Mouse (Mus musculus): ENCODE data around the gene Tssc4. TPM values are rescaled to one million over a fixed set of nuclear protein-coding genes. Genes with fewer than 3 reads are reported as not detected.

The Tssc4 gene
- polyA plus RNA-seq, 2 experiments, result 26.9 to 38.5 TPM

DNA sequence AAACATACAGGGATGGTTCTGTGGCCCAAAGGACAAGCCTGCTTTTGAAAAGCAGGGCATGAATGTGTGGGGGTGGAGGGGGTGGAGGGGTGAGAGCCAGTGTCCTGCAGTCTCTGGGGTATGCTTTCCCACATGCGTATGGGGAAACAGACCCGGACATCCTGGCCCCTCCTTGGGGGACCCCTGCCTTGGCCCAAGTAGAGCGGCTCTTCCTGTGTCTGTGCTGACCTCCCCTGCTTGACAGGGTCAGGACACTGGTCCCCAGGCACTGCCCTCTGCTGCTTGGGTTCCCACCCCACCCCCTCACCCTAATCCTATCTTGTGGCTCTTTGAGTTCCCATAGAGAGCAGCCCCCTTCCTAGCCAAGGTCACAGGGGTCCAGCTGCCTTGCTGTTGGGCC is 40.6 kb downstream of the Tssc4 start:
- Histone ChIP-seq H3K4me2 (ENCODE audit: low read depth) (no peak overlapping the region), H3K36me3 (replicated peaks; ENCODE audit: control insufficient read depth, insufficient read depth, low read depth) (no peaks in the 10 kb centered on the region), H3K9me3 (ENCODE audit: control insufficient read depth, low read length) (no peaks in the 10 kb centered on the region), H3K4me1 (replicated peaks; ENCODE audit: control insufficient read depth in 2 of 2, insufficient read depth in 2 of 2, low read length in 1 of 2) (no peaks in the 10 kb centered on the region), H3K9ac (replicated peaks) (no peak overlapping the region), H3K4me3 (ENCODE audit: insufficient read depth in 1 of 2, low read depth in 2 of 2, low read length in 2 of 2) (no peak overlapping the region), H3K27ac (no peak overlapping the region), H3K27me3 (ENCODE audit: control insufficient read depth, insufficient read depth, low read length) (peaks cover 27% of the 10 kb centered on the region)
- no peak for ATAC-seq (ENCODE audit: insufficient read depth)
- TF ChIP-seq EP300 (IDR thresholded peaks at IDR 0.05; ENCODE audit: low read depth), result no peak
- TF ChIP-seq CTCF (IDR thresholded peaks at IDR 0.05; ENCODE audit: low read depth), result no peak
- DNase-seq (ENCODE audit: low read depth in 3 of 3, low spot score in 3 of 3), result no peak
- 56% methylated on average over 3 of the region's 3 CpGs for WGBS (ENCODE audit: insufficient replicate concordance)

DNA sequence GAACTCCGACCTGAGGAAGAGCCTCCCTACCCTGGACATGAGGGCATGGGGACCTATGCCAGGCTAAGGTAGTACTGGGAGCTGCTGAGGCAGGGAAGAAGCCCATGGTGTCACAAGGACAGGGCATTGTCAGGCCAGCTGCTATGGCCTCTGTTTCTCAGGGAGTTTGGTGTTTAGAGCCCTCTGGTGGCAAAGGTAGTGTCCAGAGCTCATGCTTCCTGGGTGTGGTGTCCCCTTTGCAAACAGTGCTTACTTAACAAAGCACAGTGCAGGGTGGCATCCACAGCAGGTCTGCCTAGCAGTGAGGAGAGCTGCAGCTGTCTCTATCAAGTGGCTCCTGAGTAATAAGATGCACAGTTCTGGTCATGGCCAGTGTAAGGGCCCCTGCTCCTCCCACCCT is 41.8 kb downstream of the Tssc4 start:
- Histone ChIP-seq H3K27ac (no peak overlapping the region), H3K36me3 (replicated peaks; ENCODE audit: control insufficient read depth, insufficient read depth, low read depth) (no peaks in the 10 kb centered on the region), H3K4me3 (ENCODE audit: insufficient read depth in 1 of 2, low read depth in 2 of 2, low read length in 2 of 2) (no peak overlapping the region), H3K9me3 (ENCODE audit: control insufficient read depth, low read length) (no peaks in the 10 kb centered on the region), H3K9ac (replicated peaks) (no peak overlapping the region), H3K27me3 (ENCODE audit: control insufficient read depth, insufficient read depth, low read length) (peaks cover 27% of the 10 kb centered on the region), H3K4me1 (replicated peaks; ENCODE audit: control insufficient read depth in 2 of 2, insufficient read depth in 2 of 2, low read length in 1 of 2) (no peaks in the 10 kb centered on the region), H3K4me2 (ENCODE audit: low read depth) (no peak overlapping the region)
- WGBS (ENCODE audit: insufficient replicate concordance), result 42% methylated on average over 1 of the region's 1 CpGs
- no peak for ATAC-seq (ENCODE audit: insufficient read depth)
- no peak for TF ChIP-seq CTCF (IDR thresholded peaks at IDR 0.05; ENCODE audit: low read depth)
- TF ChIP-seq EP300 (IDR thresholded peaks at IDR 0.05; ENCODE audit: low read depth), result no peak
- no peak for DNase-seq (ENCODE audit: low read depth in 3 of 3, low spot score in 3 of 3)

DNA sequence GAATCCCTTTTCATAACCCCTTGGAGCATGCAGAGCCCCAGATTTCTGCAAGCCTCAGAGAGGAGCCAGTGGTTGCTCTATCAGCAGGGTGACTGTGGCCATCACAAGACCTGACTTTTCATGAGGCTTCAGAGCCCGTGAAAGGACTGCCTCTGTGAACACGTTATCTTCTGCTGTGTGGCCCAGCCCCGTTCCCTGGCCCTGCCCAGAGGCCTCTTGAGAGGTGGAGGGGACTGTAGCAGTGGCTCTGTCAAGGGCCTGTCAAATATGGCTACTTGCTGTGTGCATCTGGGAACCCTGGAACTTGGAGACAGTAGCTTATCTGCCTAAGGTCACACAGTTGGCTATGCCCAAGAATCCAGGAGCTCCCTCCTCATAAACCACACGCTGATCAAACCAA is 42.7 kb downstream of the Tssc4 start:
- no peak overlapping the region for H3K27ac ChIP-seq
- no peaks in the 10 kb centered on the region for H3K36me3 ChIP-seq (replicated peaks; ENCODE audit: control insufficient read depth, insufficient read depth, low read depth)
- no peak overlapping the region for H3K4me2 ChIP-seq (ENCODE audit: low read depth)
- no peak for TF ChIP-seq CTCF (IDR thresholded peaks at IDR 0.05; ENCODE audit: low read depth)
- TF ChIP-seq EP300 (IDR thresholded peaks at IDR 0.05; ENCODE audit: low read depth), result no peak
- DNase-seq (ENCODE audit: low read depth in 3 of 3, low spot score in 3 of 3) (no peak), ATAC-seq (ENCODE audit: insufficient read depth) (no peak)
- WGBS (ENCODE audit: insufficient replicate concordance), result 16% methylated on average over 4 of the region's 4 CpGs
- no peaks in the 10 kb centered on the region for H3K4me1 ChIP-seq (replicated peaks; ENCODE audit: control insufficient read depth in 2 of 2, insufficient read depth in 2 of 2, low read length in 1 of 2)
- H3K9ac ChIP-seq (replicated peaks), result no peak overlapping the region
- no peak overlapping the region for H3K4me3 ChIP-seq (ENCODE audit: insufficient read depth in 1 of 2, low read depth in 2 of 2, low read length in 2 of 2)
- no peaks in the 10 kb centered on the region for H3K9me3 ChIP-seq (ENCODE audit: control insufficient read depth, low read length)
- H3K27me3 ChIP-seq (ENCODE audit: control insufficient read depth, insufficient read depth, low read length), result peaks cover 20% of the 10 kb centered on the region

- ATAC-seq (ENCODE audit: insufficient read depth) (no peak), DNase-seq (ENCODE audit: low read depth in 3 of 3, low spot score in 3 of 3) (no peak)
- no peaks in the 10 kb centered on the region for H3K36me3 ChIP-seq (replicated peaks; ENCODE audit: control insufficient read depth, insufficient read depth, low read depth)
- no peak overlapping the region for H3K9ac ChIP-seq (replicated peaks)
- no peak overlapping the region for H3K27ac ChIP-seq
- H3K4me3 ChIP-seq (ENCODE audit: insufficient read depth in 1 of 2, low read depth in 2 of 2, low read length in 2 of 2), result no peak overlapping the region
- peaks cover 13% of the 10 kb centered on the region for H3K27me3 ChIP-seq (ENCODE audit: control insufficient read depth, insufficient read depth, low read length)
- no peak for TF ChIP-seq CTCF (IDR thresholded peaks at IDR 0.05; ENCODE audit: low read depth)
- TF ChIP-seq EP300 (IDR thresholded peaks at IDR 0.05; ENCODE audit: low read depth), result no peak
- H3K4me2 ChIP-seq (ENCODE audit: low read depth), result no peak overlapping the region
- H3K4me1 ChIP-seq (replicated peaks; ENCODE audit: control insufficient read depth in 2 of 2, insufficient read depth in 2 of 2, low read length in 1 of 2), result no peaks in the 10 kb centered on the region
- no peaks in the 10 kb centered on the region for H3K9me3 ChIP-seq (ENCODE audit: control insufficient read depth, low read length)
- WGBS (ENCODE audit: insufficient replicate concordance), result 29% methylated on average over 1 of the region's 1 CpGs
Measured at GRCm38 (mm10) chr7:143112395-143112794, 43.3 kb downstream of the Tssc4 start.

DNA sequence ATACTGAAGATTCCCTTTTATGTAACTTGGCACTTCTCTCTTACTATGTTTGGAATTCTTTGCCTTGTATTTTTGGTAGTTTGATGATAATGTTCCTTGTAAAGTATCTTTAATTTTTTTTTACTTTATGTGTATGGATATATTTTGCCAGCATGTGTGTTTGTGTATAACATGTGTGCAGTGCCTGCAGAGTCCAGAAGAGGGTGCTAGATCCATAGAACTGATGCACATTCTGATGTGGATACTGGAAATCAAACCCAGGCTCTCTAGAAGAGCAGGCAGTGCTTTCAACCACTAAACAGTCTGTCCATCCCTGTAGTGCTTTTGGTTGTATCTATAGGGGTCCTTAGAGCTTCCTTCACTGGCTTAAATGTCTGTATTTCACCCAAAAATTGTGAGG is 45.7 kb downstream of the Tssc4 start:
- no peaks in the 10 kb centered on the region for H3K36me3 ChIP-seq (replicated peaks; ENCODE audit: control insufficient read depth, insufficient read depth, low read depth)
- H3K4me2 ChIP-seq (ENCODE audit: low read depth), result no peak overlapping the region
- no peaks in the 10 kb centered on the region for H3K27me3 ChIP-seq (ENCODE audit: control insufficient read depth, insufficient read depth, low read length)
- peaks cover 0 to 2% of the 10 kb centered on the region in 2 experiments; a peak in 1 of 4 replicates for H3K4me1 ChIP-seq (replicated peaks; ENCODE audit: control insufficient read depth in 2 of 2, insufficient read depth in 2 of 2, low read length in 1 of 2)
- H3K9ac ChIP-seq (replicated peaks), result no peak overlapping the region
- TF ChIP-seq EP300 (IDR thresholded peaks at IDR 0.05; ENCODE audit: low read depth) (no peak), CTCF (IDR thresholded peaks at IDR 0.05; ENCODE audit: low read depth) (peak; percentile 21; the same call in 1 of the 2 replicates)
- ATAC-seq (ENCODE audit: insufficient read depth) (no peak), DNase-seq (ENCODE audit: low read depth in 3 of 3, low spot score in 3 of 3) (no peak)
- no peaks in the 10 kb centered on the region for H3K9me3 ChIP-seq (ENCODE audit: control insufficient read depth, low read length)
- H3K4me3 ChIP-seq (ENCODE audit: insufficient read depth in 1 of 2, low read depth in 2 of 2, low read length in 2 of 2), result no peak overlapping the region
- no peak overlapping the region for H3K27ac ChIP-seq
